Mouse (Mus musculus) heart, embryonic 10.5 days (tissue): ENCODE results near the gene Zfp595. TPM values are rescaled to one million over a fixed set of nuclear protein-coding genes. Genes with fewer than 3 reads are reported as not detected.

ENCODE experiments used
- DNase-seq: peaks from one replicate; pipeline ENCODE4 v3.0.0-alpha.2; 2017; ENCODE audit warnings: low spot score
- H3K27ac ChIP-seq: fragments of 300-500 bp; sonication (generic); 2 replicates; pipeline ENCODE4 v1.5.1; 2016; ENCODE audit warnings: mild to moderate bottlenecking
- H3K27me3 ChIP-seq: fragments of 300-500 bp; sonication (generic); 2 replicates; pipeline ENCODE4 v1.6.1; 2016; ENCODE audit warnings: mild to moderate bottlenecking; ENCODE audit not compliant: poor library complexity, insufficient read depth, severe bottlenecking
- H3K36me3 ChIP-seq: fragments of 300-500 bp; sonication (generic); 2 replicates; pipeline ENCODE4 v1.6.1; 2016; ENCODE audit warnings: mild to moderate bottlenecking, moderate library complexity
- H3K4me1 ChIP-seq: fragments of 300-500 bp; sonication (generic); 2 replicates; pipeline ENCODE4 v1.6.1; 2016; ENCODE audit warnings: mild to moderate bottlenecking
- H3K4me3 ChIP-seq: fragments of 300-500 bp; sonication (generic); 2 replicates; pipeline ENCODE4 v1.5.1; 2016; ENCODE audit warnings: mild to moderate bottlenecking, moderate library complexity
- H3K9me3 ChIP-seq: fragments of 300-500 bp; sonication (generic); 2 replicates; pipeline ENCODE4 v1.6.1; 2016; ENCODE audit warnings: mild to moderate bottlenecking, moderate library complexity
- WGBS: fragments of 180-500 bp; shearing (Covaris S2); methylation state at CpG from one replicate; pipeline ENCODE4 v1.1.7; 2016; 5-methylcytosine and 5-hydroxymethylcytosine counted together
- polyA plus RNA-seq: library from polyadenylated mRNA; unstranded; fragments of >200 nt; fragmentation: Nextera tagmentation; extraction: Ambion mirVana; gene quantifications from 2 replicates; pipeline ENCODE4 v1.2.1, GENCODE M21; 2016

Gene Zfp595
- polyA plus RNA-seq, 1 experiment from 2014 or later = 2.6 TPM

DNA sequence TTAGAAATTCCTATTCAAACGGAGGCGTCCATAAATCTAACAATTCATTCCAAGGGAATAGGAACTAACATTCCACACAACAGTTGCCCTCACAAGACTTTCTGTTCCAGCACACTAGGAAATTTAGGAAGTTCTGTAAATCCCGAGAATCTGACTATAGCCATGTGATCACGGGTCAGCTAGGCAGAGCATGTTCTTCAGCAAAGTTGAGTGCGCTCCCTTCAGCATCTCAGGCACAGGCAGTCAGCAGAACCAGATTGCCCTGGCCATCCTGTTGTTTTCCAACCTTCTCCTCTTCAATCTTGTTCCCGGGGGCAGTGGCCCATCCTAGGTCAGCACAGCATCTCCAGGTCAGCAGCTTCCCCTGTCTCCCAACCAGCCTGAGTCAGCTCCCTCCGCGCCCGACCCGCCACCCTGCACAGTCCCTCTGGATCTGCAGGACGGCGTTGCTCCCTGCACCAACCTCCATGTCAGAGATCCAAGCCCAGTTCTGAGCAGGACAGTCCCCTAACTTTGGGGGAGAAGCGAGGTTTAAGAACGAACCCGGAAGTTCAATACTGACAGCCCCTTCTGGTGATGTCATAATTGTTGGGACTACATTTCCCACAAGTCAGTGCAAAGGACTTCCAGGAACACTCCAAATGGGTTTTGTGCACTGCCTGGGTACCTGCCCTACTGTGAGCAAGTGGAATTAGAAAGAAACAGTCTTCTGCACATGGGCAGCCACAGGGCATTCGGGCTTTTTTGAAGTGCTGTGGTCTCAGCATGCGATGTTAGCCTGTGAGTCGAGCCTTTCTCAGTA is 63.6 kb downstream of the Zfp595 start:
- Histone ChIP-seq H3K27me3 (no peaks in the 10 kb centered on the region), H3K9me3 (no peaks in the 10 kb centered on the region), H3K4me3 (peak overlapping the region; percentile 76), H3K4me1 (peaks cover 3% of the 10 kb centered on the region; the same call in 1 of the 2 replicates), H3K36me3 (0 out of 2 replicates have a peak, but pooled peaks cover 5% of the 10 kb centered on the region), H3K27ac (peak overlapping the region; percentile 85)
- WGBS = 7% methylated on average over 18 of the region's 18 CpGs
- peak; percentile 90 for DNase-seq

Other genes starting within 250 kb of the Zfp595 start
- gene Zfp708, start 234.6 kb downstream of the Zfp595 start, polyA plus RNA-seq = 3.4 and 3.8 TPM in 2 replicates
- gene Gm28557, start 224.0 kb downstream of the Zfp595 start, polyA plus RNA-seq = 2.0 and 3.0 TPM in 2 replicates
- gene Rslcan18, start 216.3 kb downstream of the Zfp595 start, polyA plus RNA-seq = 0.23 and 0.49 TPM in 2 replicates
- 1.0 and 1.5 TPM in 2 replicates for gene Zfp759, start 210.9 kb downstream of the Zfp595 start, polyA plus RNA-seq
- 4.6 and 5.4 TPM in 2 replicates for gene Rsl1, start 159.4 kb downstream of the Zfp595 start, polyA plus RNA-seq
- gene Zfp455, start 138.1 kb downstream of the Zfp595 start, polyA plus RNA-seq = 0.99 and 1.3 TPM in 2 replicates
- gene Zfp458, start 54.1 kb downstream of the Zfp595 start, polyA plus RNA-seq = 1.4 and 1.6 TPM in 2 replicates
- gene Zfp457, start 26.1 kb downstream of the Zfp595 start, polyA plus RNA-seq = 0.40 and 0.86 TPM in 2 replicates
- gene Gm28044, start 28.0 kb upstream of the Zfp595 start, polyA plus RNA-seq = not detected in 2 replicates
- gene Zfp953, start 28.0 kb upstream of the Zfp595 start, polyA plus RNA-seq = 0.59 and 0.84 TPM in 2 replicates
- gene Gm28041, start 43.2 kb upstream of the Zfp595 start, polyA plus RNA-seq = 0.25 and 0.57 TPM in 2 replicates
- gene Zfp456, start 43.2 kb upstream of the Zfp595 start, polyA plus RNA-seq = 1.2 and 1.4 TPM in 2 replicates
- 3.4 and 4.0 TPM in 2 replicates for gene Zfp429, start 67.2 kb upstream of the Zfp595 start, polyA plus RNA-seq
- gene Zfp459, start 88.8 kb upstream of the Zfp595 start, polyA plus RNA-seq = 0.69 and 1.2 TPM in 2 replicates
- 5.7 and 6.2 TPM in 2 replicates for gene Zfp874a, start 119.1 kb upstream of the Zfp595 start, polyA plus RNA-seq
- 1.4 and 2.1 TPM in 2 replicates for gene Zfp874b, start 151.7 kb upstream of the Zfp595 start, polyA plus RNA-seq
- 9.6 and 12.9 TPM in 2 replicates for gene Zfp58, start 168.0 kb upstream of the Zfp595 start, polyA plus RNA-seq
- gene Gm26965, start 193.6 kb upstream of the Zfp595 start, polyA plus RNA-seq = not detected in 2 replicates
- gene Zfp87, start 193.6 kb upstream of the Zfp595 start, polyA plus RNA-seq = 14.9 and 16.7 TPM in 2 replicates
- gene Zfp748, start 221.3 kb upstream of the Zfp595 start, polyA plus RNA-seq = 11.4 and 11.7 TPM in 2 replicates